Mouse (Mus musculus): ENCODE data around the gene Dysf. TPM values are rescaled to one million over a fixed set of nuclear protein-coding genes. Genes with fewer than 3 reads are reported as not detected.

The Dysf gene
- total and polyA plus RNA-seq, 3 experiments = 0.05 to 0.39 (median 0.38) TPM

GRCm38 (mm10) chr6:84228786-84229185, 220.4 kb downstream of the Dysf start:
- in situ Hi-C loops (cut with MboI; ENCODE audit: low pct_ligation_motif_present, low pct_unique_long_range_greater_than_20kb, low sequenced_read_pairs) (no loop called here), dilution Hi-C loops (cut with MboI; ENCODE audit: extremely low pct_ligation_motif_present, extremely low pct_unique_long_range_greater_than_20kb, low sequenced_read_pairs) (no loop called here)
- no peaks in the 10 kb centered on the region for H3K79me2 ChIP-seq (replicated peaks; ENCODE audit: control insufficient read depth, extremely low read depth, insufficient read depth, poor library complexity, severe bottlenecking)
- H3K36me3 ChIP-seq (replicated peaks in 1 of 2; ENCODE audit: control insufficient read depth in 1 of 2, insufficient read depth in 1 of 2, low read length in 1 of 2) = no peaks in the 10 kb centered on the region
- no peak for DNase-seq (ENCODE audit: extremely low read depth)
- H3K4me2 ChIP-seq (ENCODE audit: insufficient read depth, low read depth, poor library complexity, severe bottlenecking) = no peak overlapping the region
- no peaks in the 10 kb centered on the region for H3K4me1 ChIP-seq (ENCODE audit: control insufficient read depth in 1 of 2, insufficient read depth in 2 of 2)
- H3K27me3 ChIP-seq (replicated peaks) = peaks cover 88% of the 10 kb centered on the region
- no peaks in the 10 kb centered on the region for H3K9me3 ChIP-seq (replicated peaks; ENCODE audit: low read length)
- H3K27ac ChIP-seq (ENCODE audit: insufficient read depth, low read depth) = no peak overlapping the region
- no peak for TF ChIP-seq MAZ (IDR thresholded peaks at IDR 0.05; ENCODE audit: low read depth, low read length)
- no peak for TF ChIP-seq ETS1 (conservative IDR thresholded peaks at IDR 0.05; ENCODE audit: low read depth, low read length)
- no peak for TF ChIP-seq E2F4 (IDR thresholded peaks at IDR 0.05; ENCODE audit: insufficient replicate concordance, low read depth, low read length)
- TF ChIP-seq TBP (conservative IDR thresholded peaks at IDR 0.05; ENCODE audit: low read depth, low read length) = no peak
- no peak for TF ChIP-seq RCOR1 (conservative IDR thresholded peaks at IDR 0.05; ENCODE audit: low read depth, low read length)
- no peak for TF ChIP-seq UBTF (IDR thresholded peaks at IDR 0.05; ENCODE audit: low read depth, low read length)
- no peak for TF ChIP-seq RAD21 (IDR thresholded peaks at IDR 0.05; ENCODE audit: low read depth, low read length)
- no peak overlapping the region for H3K9ac ChIP-seq (ENCODE audit: insufficient read depth, low read depth)
- H3K4me3 ChIP-seq (replicated peaks in 1 of 3; ENCODE audit: low read depth in 2 of 3, low read length in 2 of 3, poor library complexity in 1 of 3) = no peak overlapping the region

- in situ Hi-C loops (cut with MboI; ENCODE audit: low pct_ligation_motif_present, low pct_unique_long_range_greater_than_20kb, low sequenced_read_pairs) = no loop called here
- dilution Hi-C loops (cut with MboI; ENCODE audit: extremely low pct_ligation_motif_present, extremely low pct_unique_long_range_greater_than_20kb, low sequenced_read_pairs) = no loop called here
Measured at GRCm38 (mm10) chr6:84229739-84230138, 221.3 kb downstream of the Dysf start.

GRCm38 (mm10) chr6:84231108-84231507, 222.7 kb downstream of the Dysf start:
- in situ Hi-C loops (cut with MboI; ENCODE audit: low pct_ligation_motif_present, low pct_unique_long_range_greater_than_20kb, low sequenced_read_pairs) = no loop called here
- Histone ChIP-seq H3K27ac (ENCODE audit: insufficient read depth, low read depth) (no peak overlapping the region), H3K4me1 (ENCODE audit: control insufficient read depth in 1 of 2, insufficient read depth in 2 of 2) (no peaks in the 10 kb centered on the region), H3K27me3 (replicated peaks) (peaks cover 85% of the 10 kb centered on the region), H3K9me3 (replicated peaks; ENCODE audit: low read length) (no peaks in the 10 kb centered on the region), H3K4me2 (ENCODE audit: insufficient read depth, low read depth, poor library complexity, severe bottlenecking) (no peak overlapping the region), H3K36me3 (replicated peaks in 1 of 2; ENCODE audit: control insufficient read depth in 1 of 2, insufficient read depth in 1 of 2, low read length in 1 of 2) (no peaks in the 10 kb centered on the region), H3K79me2 (replicated peaks; ENCODE audit: control insufficient read depth, extremely low read depth, insufficient read depth, poor library complexity, severe bottlenecking) (no peaks in the 10 kb centered on the region), H3K9ac (ENCODE audit: insufficient read depth, low read depth) (no peak overlapping the region), H3K4me3 (replicated peaks in 1 of 3; ENCODE audit: low read depth in 2 of 3, low read length in 2 of 3, poor library complexity in 1 of 3) (no peak overlapping the region)
- dilution Hi-C loops (cut with MboI; ENCODE audit: extremely low pct_ligation_motif_present, extremely low pct_unique_long_range_greater_than_20kb, low sequenced_read_pairs) = no loop called here
- no peak for DNase-seq (ENCODE audit: extremely low read depth)
- TF ChIP-seq ETS1 (conservative IDR thresholded peaks at IDR 0.05; ENCODE audit: low read depth, low read length) = no peak
- TF ChIP-seq JUND (conservative IDR thresholded peaks at IDR 0.05; ENCODE audit: low read depth, low read length) = no peak
- no peak for TF ChIP-seq MAZ (IDR thresholded peaks at IDR 0.05; ENCODE audit: low read depth, low read length)
- TF ChIP-seq BHLHE40 (IDR thresholded peaks at IDR 0.05; ENCODE audit: low read depth, low read length) = no peak
- no peak for TF ChIP-seq E2F4 (IDR thresholded peaks at IDR 0.05; ENCODE audit: insufficient replicate concordance, low read depth, low read length)
- TF ChIP-seq CHD2 (IDR thresholded peaks at IDR 0.05; ENCODE audit: low read length) = no peak
- no peak for TF ChIP-seq RCOR1 (conservative IDR thresholded peaks at IDR 0.05; ENCODE audit: low read depth, low read length)
- TF ChIP-seq MEF2A (IDR thresholded peaks at IDR 0.05; ENCODE audit: borderline replicate concordance, low read depth, low read length) = no peak
- TF ChIP-seq ZC3H11A (IDR thresholded peaks at IDR 0.05; ENCODE audit: low read depth, low read length) = no peak
- TF ChIP-seq MAFK (IDR thresholded peaks at IDR 0.05; ENCODE audit: insufficient replicate concordance, low read length) = no peak
- TF ChIP-seq TBP (conservative IDR thresholded peaks at IDR 0.05; ENCODE audit: low read depth, low read length) = no peak
- TF ChIP-seq ZNF384 (IDR thresholded peaks at IDR 0.05; ENCODE audit: low read depth, low read length) = no peak
- no peak for TF ChIP-seq EP300 (IDR thresholded peaks at IDR 0.05; ENCODE audit: low read length)
- no peak for TF ChIP-seq GABPA (IDR thresholded peaks at IDR 0.05; ENCODE audit: insufficient replicate concordance, low read depth, low read length)

More at GRCm38 (mm10) chr6:84229739-84230138, 221.3 kb downstream of the Dysf start:
- Histone ChIP-seq H3K4me3 (replicated peaks in 1 of 3; ENCODE audit: low read depth in 2 of 3, low read length in 2 of 3, poor library complexity in 1 of 3) (no peak overlapping the region), H3K27ac (ENCODE audit: insufficient read depth, low read depth) (no peak overlapping the region), H3K36me3 (replicated peaks in 1 of 2; ENCODE audit: control insufficient read depth in 1 of 2, insufficient read depth in 1 of 2, low read length in 1 of 2) (no peaks in the 10 kb centered on the region), H3K4me2 (ENCODE audit: insufficient read depth, low read depth, poor library complexity, severe bottlenecking) (no peak overlapping the region), H3K4me1 (ENCODE audit: control insufficient read depth in 1 of 2, insufficient read depth in 2 of 2) (no peaks in the 10 kb centered on the region), H3K27me3 (replicated peaks) (peaks cover 89% of the 10 kb centered on the region), H3K9me3 (replicated peaks; ENCODE audit: low read length) (no peaks in the 10 kb centered on the region), H3K9ac (ENCODE audit: insufficient read depth, low read depth) (no peak overlapping the region), H3K79me2 (replicated peaks; ENCODE audit: control insufficient read depth, extremely low read depth, insufficient read depth, poor library complexity, severe bottlenecking) (no peaks in the 10 kb centered on the region)
- no peak for DNase-seq (ENCODE audit: extremely low read depth)
- no peak for TF ChIP-seq ZC3H11A (IDR thresholded peaks at IDR 0.05; ENCODE audit: low read depth, low read length)
